Mouse (Mus musculus) liver, embryonic 15.5 days (tissue): Measurements from ENCODE around the gene Gtf2i. TPM values are rescaled to one million over a fixed set of nuclear protein-coding genes. Genes with fewer than 3 reads are reported as not detected.
A peak's percentile ranks its signal among the peaks of the same experiment; 100 is the strongest.
"Not testable (repeated sequence)": the region's sequence is repeated elsewhere in the genome, so short reads cannot be mapped to it uniquely, and the experiment has no call there.

Experiments
- ATAC-seq: fragments of 200-750 bp; cut with Nextera tagmentation; 2 replicates; pipeline ENCODE4 v1.8.0; 2017; ENCODE audit warnings: moderate number of reproducible peaks, mild to moderate bottlenecking, moderate library complexity; ENCODE audit not compliant: insufficient read depth
- H3K27ac ChIP-seq: fragments of 300-500 bp; sonication (generic); replicated peaks from 2 replicates; pipeline ENCODE4 v1.5.1; 2015; ENCODE audit warnings: mild to moderate bottlenecking, inconsistent platforms
- H3K27me3 ChIP-seq: fragments of 300-500 bp; sonication (generic); 2 replicates; pipeline ENCODE4 v1.6.1; 2015; ENCODE audit warnings: mild to moderate bottlenecking, inconsistent platforms
- H3K36me3 ChIP-seq: fragments of 300-500 bp; sonication (generic); replicated peaks from 2 replicates; pipeline ENCODE4 v1.6.1; 2015; ENCODE audit warnings: moderate library complexity, mild to moderate bottlenecking, inconsistent platforms
- H3K4me1 ChIP-seq: fragments of 300-500 bp; sonication (generic); replicated peaks from 2 replicates; pipeline ENCODE4 v1.6.1; 2015; ENCODE audit warnings: inconsistent platforms
- H3K4me2 ChIP-seq: fragments of 300-500 bp; sonication (generic); 2 replicates; pipeline ENCODE4 v1.6.1; 2015; ENCODE audit warnings: moderate library complexity, mild to moderate bottlenecking, inconsistent platforms
- H3K4me3 ChIP-seq: fragments of 300-500 bp; sonication (generic); replicated peaks from 2 replicates; pipeline ENCODE4 v1.5.1; 2015; ENCODE audit warnings: mild to moderate bottlenecking, inconsistent platforms
- H3K9ac ChIP-seq: fragments of 300-500 bp; sonication (generic); 2 replicates; pipeline ENCODE4 v1.6.1; 2015; ENCODE audit warnings: moderate library complexity, mild to moderate bottlenecking, inconsistent platforms
- H3K9me3 ChIP-seq: fragments of 300-500 bp; sonication (generic); replicated peaks from 2 replicates; pipeline ENCODE4 v1.6.1; 2016; ENCODE audit warnings: inconsistent platforms
- WGBS: fragments of 180-500 bp; shearing (Covaris S2); methylation state at CpG from one replicate; pipeline ENCODE4 v1.1.7; 2015; ENCODE audit warnings: mixed read lengths; ENCODE audit not compliant: insufficient replicate concordance; 5-methylcytosine and 5-hydroxymethylcytosine counted together
- polyA plus RNA-seq: library from polyadenylated mRNA; unstranded; fragments of >200 nt; fragmentation: Nextera tagmentation; extraction: Ambion mirVana; gene quantifications from 2 replicates; pipeline ENCODE4 v1.2.1, GENCODE M21; 2015

Gene Gtf2i
- polyA plus RNA-seq, 1 experiment from 2014 or later = 35.7 TPM

- Histone ChIP-seq H3K4me1 (0 out of 2 replicates have a peak, but pooled peaks cover 3% of the 10 kb centered on the region), H3K27me3 (no peaks in the 10 kb centered on the region), H3K36me3 (no peaks in the 10 kb centered on the region), H3K9me3 (no peaks in the 10 kb centered on the region), H3K4me2 (no peak overlapping the region), H3K9ac (no peak overlapping the region), H3K27ac (no peak overlapping the region), H3K4me3 (no peak overlapping the region)
- no peak for ATAC-seq
- 76% methylated on average over 5 of the region's 5 CpGs for WGBS
Measured at GRCm38 (mm10) chr5:134341721-134342120, 27.2 kb upstream of the Gtf2i start.

GRCm38 (mm10) chr5:134341321-134341720, 26.8 kb upstream of the Gtf2i start:
- ATAC-seq = no peak
- H3K27ac ChIP-seq = no peak overlapping the region
- WGBS = 57% methylated on average over 10 of the region's 10 CpGs
- H3K9me3 ChIP-seq = no peaks in the 10 kb centered on the region
- no peaks in the 10 kb centered on the region for H3K36me3 ChIP-seq
- no peak overlapping the region for H3K4me2 ChIP-seq
- 0 out of 2 replicates have a peak, but pooled peaks cover 3% of the 10 kb centered on the region for H3K4me1 ChIP-seq
- no peaks in the 10 kb centered on the region for H3K27me3 ChIP-seq
- H3K9ac ChIP-seq = no peak overlapping the region
- H3K4me3 ChIP-seq = no peak overlapping the region

- no peak overlapping the region for H3K27ac ChIP-seq
- WGBS = 48% methylated on average over 6 of the region's 6 CpGs
- H3K9ac ChIP-seq = no peak overlapping the region
- H3K4me1 ChIP-seq = 0 out of 2 replicates have a peak, but pooled peaks cover 3% of the 10 kb centered on the region
- H3K36me3 ChIP-seq = no peaks in the 10 kb centered on the region
- ATAC-seq = no peak
- no peak overlapping the region for H3K4me3 ChIP-seq
- H3K4me2 ChIP-seq = no peak overlapping the region
- no peaks in the 10 kb centered on the region for H3K9me3 ChIP-seq
- H3K27me3 ChIP-seq = no peaks in the 10 kb centered on the region
Measured at GRCm38 (mm10) chr5:134340101-134340522, 25.6 kb upstream of the Gtf2i start.

GRCm38 (mm10) chr5:134337012-134337411, 22.5 kb upstream of the Gtf2i start:
- not testable (repeated sequence) for H3K27ac ChIP-seq, H3K4me1 ChIP-seq, H3K27me3 ChIP-seq, H3K9ac ChIP-seq, H3K9me3 ChIP-seq, H3K36me3 ChIP-seq, ATAC-seq, H3K4me3 ChIP-seq, H3K4me2 ChIP-seq
- WGBS = 85% methylated on average over 2 of the region's 2 CpGs

GRCm38 (mm10) chr5:134332743-134333142, 18.2 kb upstream of the Gtf2i start:
- 74% methylated on average over 8 of the region's 8 CpGs for WGBS

GRCm38 (mm10) chr5:134330082-134330481, 15.5 kb upstream of the Gtf2i start:
- H3K36me3 ChIP-seq = no peaks in the 10 kb centered on the region
- H3K9ac ChIP-seq = no peak overlapping the region
- ATAC-seq = no peak
- no peaks in the 10 kb centered on the region for H3K9me3 ChIP-seq
- H3K27me3 ChIP-seq = no peaks in the 10 kb centered on the region
- H3K4me2 ChIP-seq = no peak overlapping the region
- no peak overlapping the region for H3K27ac ChIP-seq
- peaks cover 32% of the 10 kb centered on the region for H3K4me1 ChIP-seq
- no peak overlapping the region for H3K4me3 ChIP-seq
- WGBS = 74% methylated on average over 2 of the region's 2 CpGs

More at GRCm38 (mm10) chr5:134332743-134333142, 18.2 kb upstream of the Gtf2i start:
- H3K27ac ChIP-seq = no peak overlapping the region
- no peak overlapping the region for H3K9ac ChIP-seq
- peaks cover 17% of the 10 kb centered on the region for H3K4me1 ChIP-seq
- no peaks in the 10 kb centered on the region for H3K9me3 ChIP-seq
- no peak overlapping the region for H3K4me3 ChIP-seq
- H3K4me2 ChIP-seq = no peak overlapping the region
- no peak for ATAC-seq
- no peaks in the 10 kb centered on the region for H3K27me3 ChIP-seq
- H3K36me3 ChIP-seq = no peaks in the 10 kb centered on the region

GRCm38 (mm10) chr5:134329311-134329710, 14.8 kb upstream of the Gtf2i start:
- Histone ChIP-seq H3K27me3 (no peaks in the 10 kb centered on the region), H3K4me2 (no peak overlapping the region), H3K36me3 (no peaks in the 10 kb centered on the region), H3K9me3 (no peaks in the 10 kb centered on the region), H3K4me3 (no peak overlapping the region), H3K4me1 (peaks cover 35% of the 10 kb centered on the region), H3K9ac (no peak overlapping the region), H3K27ac (no peak overlapping the region)
- no peak for ATAC-seq
- WGBS = 65% methylated on average over 4 of the region's 4 CpGs

GRCm38 (mm10) chr5:134328482-134329001, 14.0 kb upstream of the Gtf2i start:
- Histone ChIP-seq H3K4me3 (no peak overlapping the region), H3K4me1 (peaks cover 39% of the 10 kb centered on the region), H3K27me3 (no peaks in the 10 kb centered on the region), H3K9me3 (no peaks in the 10 kb centered on the region), H3K27ac (peak overlapping the region; percentile 30; the same call in 1 of the 2 replicates), H3K4me2 (no peak overlapping the region), H3K9ac (no peak overlapping the region), H3K36me3 (no peaks in the 10 kb centered on the region)
- peak; percentile 77 for ATAC-seq
- 36% methylated on average over 6 of the region's 6 CpGs for WGBS

GRCm38 (mm10) chr5:134325856-134326566, 11.5 kb upstream of the Gtf2i start:
- Histone ChIP-seq H3K27ac (peak overlapping the region; percentile 59), H3K36me3 (no peaks in the 10 kb centered on the region), H3K9me3 (no peaks in the 10 kb centered on the region), H3K4me2 (peak overlapping the region; percentile 25; the same call in 1 of the 2 replicates), H3K4me1 (peaks cover 43% of the 10 kb centered on the region), H3K4me3 (no peak overlapping the region), H3K27me3 (no peaks in the 10 kb centered on the region), H3K9ac (no peak overlapping the region)
- 36% methylated on average over 13 of the region's 13 CpGs for WGBS
- ATAC-seq = no peak

- H3K27me3 ChIP-seq = no peaks in the 10 kb centered on the region
- no peak overlapping the region for H3K4me3 ChIP-seq
- no peaks in the 10 kb centered on the region for H3K36me3 ChIP-seq
- H3K4me2 ChIP-seq = no peak overlapping the region
- H3K9ac ChIP-seq = no peak overlapping the region
- H3K27ac ChIP-seq = no peak overlapping the region
- no peaks in the 10 kb centered on the region for H3K9me3 ChIP-seq
- H3K4me1 ChIP-seq = peaks cover 31% of the 10 kb centered on the region
- WGBS = 32% methylated on average over 2 of the region's 2 CpGs
- no peak for ATAC-seq
Measured at GRCm38 (mm10) chr5:134323869-134324268, 9.3 kb upstream of the Gtf2i start.

- no peak for ATAC-seq
- H3K4me3 ChIP-seq = no peak overlapping the region
- no peak overlapping the region for H3K4me2 ChIP-seq
- no peaks in the 10 kb centered on the region for H3K36me3 ChIP-seq
- H3K9ac ChIP-seq = no peak overlapping the region
- WGBS = 55% methylated on average over 13 of the region's 13 CpGs
- H3K9me3 ChIP-seq = no peaks in the 10 kb centered on the region
- peaks cover 28% of the 10 kb centered on the region for H3K4me1 ChIP-seq
- H3K27me3 ChIP-seq = no peaks in the 10 kb centered on the region
- H3K27ac ChIP-seq = no peak overlapping the region
Measured at GRCm38 (mm10) chr5:134323311-134323710, 8.8 kb upstream of the Gtf2i start.
